23 mouse cellular contexts compared by ENCODE assay signal in the genomic region with DNA sequence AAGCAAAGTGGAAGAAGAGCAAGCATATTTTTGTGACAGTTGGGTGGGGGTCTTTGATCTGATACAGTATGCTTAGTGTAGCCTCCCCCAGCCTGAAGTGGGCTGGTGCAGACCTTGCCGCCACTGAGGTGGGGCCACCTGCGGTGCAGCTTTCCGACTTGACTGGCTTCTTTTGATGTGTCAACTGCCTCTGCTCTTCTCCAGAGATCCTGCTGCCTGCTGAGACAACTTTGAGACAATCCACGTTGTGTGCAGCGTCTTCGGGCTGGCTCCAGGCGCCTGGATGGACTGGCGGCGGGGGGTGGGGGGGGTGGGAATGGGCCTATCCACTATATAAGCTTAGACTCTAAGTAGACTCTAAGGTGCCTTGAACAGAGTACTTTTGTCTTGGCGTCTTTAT. TPM values are rescaled to one million over a fixed set of nuclear protein-coding genes. Genes with fewer than 3 reads are reported as not detected.
A peak's percentile ranks its signal among the peaks of the same experiment; 100 is the strongest.
DNase-seq lines count a peak whose midpoint lies in the region; TF ChIP-seq lines count a peak whose summit lies in the region.
"Had no signal": no experiment of that assay in that cellular context is flagged by ENCODE, and none has a peak within 500 bp of the region (broad histone marks: within the 10 kb centered on the region; RNA-seq: fewer than 3 reads in every experiment).

No protein-coding gene starts in this region.

- no peak overlapping the region for H3K4me3 ChIP-seq in ES-E14 (ENCODE audit: insufficient read depth in 1 of 2, low read depth in 1 of 2, low read length in 2 of 2, poor library complexity in 1 of 2, severe bottlenecking in 1 of 2)

- in situ Hi-C loops in ES-E14 (cut with MboI; ENCODE audit: low sequenced_read_pairs in 2 of 2, unreplicated experiment in 2 of 2): no loop called here

- H3K9ac ChIP-seq in ES-E14 (ENCODE audit: insufficient read depth, low read depth, low read length, poor library complexity, severe bottlenecking): no peak overlapping the region

- no peaks in the 10 kb centered on the region for H3K9me3 ChIP-seq in ES-E14 (ENCODE audit: control insufficient read depth, insufficient read depth, low read depth, low read length)
- H3K9me3 ChIP-seq: G1E had no signal

- no peaks in the 10 kb centered on the region for H3K36me3 ChIP-seq in ES-E14 (ENCODE audit: control insufficient read depth, insufficient read depth, low read length, poor library complexity, severe bottlenecking)
- H3K36me3 ChIP-seq: G1E had no signal

- peak; percentile 39 for DNase-seq in ES-CJ7 (ENCODE audit: low read depth, low spot score)
- DNase-seq in ES-E14 (ENCODE audit: low read depth, low spot score): peak; percentile 6
- DNase-seq in R1 (ENCODE audit: low read depth, low spot score): peak; percentile 63
- DNase-seq in ZHBTc4 (ENCODE audit: low read depth, low spot score): peak; percentile 51
- no peak for DNase-seq in spleen, adult 18-20 months
- no peak for DNase-seq in urinary bladder, postnatal 25 days (ENCODE audit: low spot score)
- no peak for DNase-seq in right cerebral cortex, postnatal 36 days (ENCODE audit: low spot score in 2 of 2)
- DNase-seq in embryo, embryonic 10.5 days (ENCODE audit: low spot score): no peak
- DNase-seq: adrenal gland, adult 2 months; adrenal gland, adult 8-10 months; adrenal gland, postnatal 10 days; adrenal gland, postnatal 14 days; adrenal gland, postnatal 25 days; adrenal gland, postnatal 36 days; B cell, adult 2 months; cerebellum, adult 11 months; cerebellum, adult 11-12 months; cerebellum, adult 18-20 months; cerebellum, adult 2 months; cerebellum, adult 8-10 months; cerebellum, adult 9-10 months had no signal

- no peaks in the 10 kb centered on the region for H3K4me1 ChIP-seq in ES-E14 (ENCODE audit: control insufficient read depth in 2 of 2, insufficient read depth in 2 of 2, low read length in 2 of 2, poor library complexity in 1 of 2)

- no peak overlapping the region for H3K27ac ChIP-seq in ES-E14 (ENCODE audit: insufficient read depth, low read depth, low read length, poor library complexity, severe bottlenecking)

TF ChIP-seq in ES-E14, 5 proteins besides CTCF, POLR2A, EP300 and RAD21:
- TF ChIP-seq ZNF384 (IDR thresholded peaks at IDR 0.05; ENCODE audit: low read depth, low read length) (no peak), ZC3H11A (IDR thresholded peaks at IDR 0.05; ENCODE audit: borderline replicate concordance, low read depth, low read length) (no peak), HCFC1 (IDR thresholded peaks at IDR 0.05; ENCODE audit: borderline replicate concordance, insufficient read depth, low read length) (no peak), MAFK (IDR thresholded peaks at IDR 0.05; ENCODE audit: insufficient read depth, low read depth, low read length) (no peak), CHD2 (IDR thresholded peaks at IDR 0.05; ENCODE audit: low read depth, low read length) (no peak)

RNA-seq across cellular contexts. Expression of gene Ppp1r9a, which starts 47.5 kb away (rescaled TPM):
- total RNA-seq in ES-E14 (2012; rRNA removed): 22.2 and 38.1 TPM in 2 replicates
- total RNA-seq: MEL had no signal

Comparison
In these comparisons a context has a peak if more than half of its experiments do, and no peak if none do; other contexts are left out.
1. DNase-seq: peak in ES-CJ7 (single experiment), ES-E14 (single experiment), R1 (single experiment) and ZHBTc4 (single experiment); none in spleen, adult 18-20 months (0 of 2), urinary bladder, postnatal 25 days (single experiment), right cerebral cortex, postnatal 36 days (0 of 2) and embryo, embryonic 10.5 days (single experiment).